Mouse (Mus musculus): ENCODE data around the gene Gm49361.
"Not testable (repeated sequence)": the region's sequence is repeated elsewhere in the genome, so short reads cannot be mapped to it uniquely, and the experiment has no call there.

- not testable (repeated sequence) for TF ChIP-seq CTCF (IDR thresholded peaks at IDR 0.05; ENCODE audit: control insufficient read depth, insufficient read depth, insufficient replicate concordance, low read depth, low read length); POLR2A (IDR thresholded peaks at IDR 0.05; ENCODE audit: control insufficient read depth, low read depth, low read length)
Measured at GRCm38 (mm10) chr14:57688066-57688465, 57.8 kb downstream of the Gm49361 start.
